Mouse (Mus musculus): Measurements from ENCODE around the gene Casp2.

- TF ChIP-seq USF1 (IDR thresholded peaks at IDR 0.05; ENCODE audit: low read depth) = no peak
- TF ChIP-seq CTCF (IDR thresholded peaks at IDR 0.05; ENCODE audit: control insufficient read depth, insufficient read depth, insufficient read length) = no peak
- TF ChIP-seq FOSL1 (IDR thresholded peaks at IDR 0.05; ENCODE audit: insufficient read depth, low read length, poor library complexity, severe bottlenecking) = no peak
- TF ChIP-seq MYOG (IDR thresholded peaks at IDR 0.05; ENCODE audit: control insufficient read depth, extremely low read depth, insufficient read length) = no peak
- TF ChIP-seq MAX (IDR thresholded peaks at IDR 0.05) = no peak
- no peak for TF ChIP-seq MYOD1 (IDR thresholded peaks at IDR 0.05; ENCODE audit: control insufficient read depth, insufficient read length, low read depth)
Observed at GRCm38 (mm10) chr6:42251791-42252190, 13.0 kb upstream of the Casp2 start.
